Mouse (Mus musculus) liver, postnatal 0 days (tissue): ENCODE data around the gene Ppp1r3c.

Source experiments
- CTCF ChIP-seq: sonication (generic); IDR thresholded peaks from 2 replicates; pipeline ENCODE4 v1.5.1; 2016; ENCODE audit warnings: antibody characterized with exemption, low read depth
- EP300 ChIP-seq: IDR thresholded peaks from 2 replicates; pipeline ENCODE4 v1.6.1; 2016; ENCODE audit warnings: antibody characterized with exemption, low read depth, mild to moderate bottlenecking

- TF ChIP-seq CTCF (no peak), EP300 (no peak)
These were observed 35.1 kb downstream of the Ppp1r3c start for GRCm38 (mm10) chr19:36701366-36701765.
